Mouse (Mus musculus) lung, postnatal 14 days (tissue): ENCODE data around the gene Mcat.
A peak's percentile ranks its signal among the peaks of the same experiment; 100 is the strongest.

Experiments
- DNase-seq: peaks from one replicate; pipeline ENCODE4 v3.0.0; 2021

Mcat gene

GRCm38 (mm10) chr15:83500352-83500751 lies 63.2 kb downstream of the Mcat start:
- DNase-seq, result peak; percentile 62

- DNase-seq, result no peak
Observed at GRCm38 (mm10) chr15:83499211-83499755, 64.3 kb downstream of the Mcat start.

GRCm38 (mm10) chr15:83497299-83497698 lies 66.3 kb downstream of the Mcat start:
- DNase-seq, result no peak
